Mouse (Mus musculus) kidney, embryonic 14.5 days (tissue): ENCODE data around the gene Slc24a3. TPM values are rescaled to one million over a fixed set of nuclear protein-coding genes. Genes with fewer than 3 reads are reported as not detected.

ENCODE experiments used
- ATAC-seq: fragments of 200-750 bp; cut with Nextera tagmentation; 2 replicates; pipeline ENCODE4 v1.8.0; 2017; ENCODE audit warnings: moderate number of reproducible peaks, mild to moderate bottlenecking, moderate TSS enrichment, moderate library complexity; ENCODE audit not compliant: low FRiP score, low TSS enrichment
- H3K27ac ChIP-seq: fragments of 300-500 bp; sonication (generic); 2 replicates; pipeline ENCODE4 v1.5.1; 2014; ENCODE audit warnings: low read depth, mild to moderate bottlenecking, low read length, moderate library complexity, mixed read lengths
- H3K27me3 ChIP-seq: fragments of 300-500 bp; sonication (generic); 2 replicates; pipeline ENCODE4 v1.6.1; 2014; ENCODE audit warnings: mild to moderate bottlenecking, low read length; ENCODE audit not compliant: control insufficient read depth, insufficient read depth
- H3K36me3 ChIP-seq: fragments of 300-500 bp; sonication (generic); 2 replicates; pipeline ENCODE4 v1.6.1; 2014; ENCODE audit warnings: low read length, mixed read lengths; ENCODE audit not compliant: control insufficient read depth, insufficient read depth
- H3K4me1 ChIP-seq: fragments of 300-500 bp; sonication (generic); 2 replicates; pipeline ENCODE4 v1.6.1; 2014; ENCODE audit warnings: low read length, mixed read lengths; ENCODE audit not compliant: control insufficient read depth, insufficient read depth
- H3K4me2 ChIP-seq: fragments of 300-500 bp; sonication (generic); replicated peaks from 2 replicates; pipeline ENCODE4 v1.6.1; 2014; ENCODE audit warnings: low read depth, mild to moderate bottlenecking, low read length
- H3K4me3 ChIP-seq: fragments of 300-500 bp; sonication (generic); 2 replicates; pipeline ENCODE4 v1.5.1; 2014; ENCODE audit warnings: mild to moderate bottlenecking, low read length
- H3K9ac ChIP-seq: fragments of 300-500 bp; sonication (generic); 2 replicates; pipeline ENCODE4 v1.6.1; 2014; ENCODE audit warnings: low read depth, mild to moderate bottlenecking, low read length, moderate library complexity
- H3K9me3 ChIP-seq: fragments of 300-500 bp; sonication (generic); 2 replicates; pipeline ENCODE4 v1.6.1; 2016; ENCODE audit warnings: low read length; ENCODE audit not compliant: control insufficient read depth
- WGBS: fragments of 180-500 bp; shearing (Covaris S2); extraction: QIAGEN DNeasy Blood & Tissue Kit; methylation state at CpG from one replicate; pipeline ENCODE4 v1.1.7; 2014; 5-methylcytosine and 5-hydroxymethylcytosine counted together
- polyA plus RNA-seq: library from polyadenylated mRNA; unstranded; fragments of >200 nt; fragmentation: Nextera tagmentation; extraction: Ambion mirVana; gene quantifications from 2 replicates; pipeline ENCODE4 v1.2.1, GENCODE M21; 2014

Slc24a3 gene
- polyA plus RNA-seq, 1 experiment from 2014 or later, result 2.4 TPM

DNA sequence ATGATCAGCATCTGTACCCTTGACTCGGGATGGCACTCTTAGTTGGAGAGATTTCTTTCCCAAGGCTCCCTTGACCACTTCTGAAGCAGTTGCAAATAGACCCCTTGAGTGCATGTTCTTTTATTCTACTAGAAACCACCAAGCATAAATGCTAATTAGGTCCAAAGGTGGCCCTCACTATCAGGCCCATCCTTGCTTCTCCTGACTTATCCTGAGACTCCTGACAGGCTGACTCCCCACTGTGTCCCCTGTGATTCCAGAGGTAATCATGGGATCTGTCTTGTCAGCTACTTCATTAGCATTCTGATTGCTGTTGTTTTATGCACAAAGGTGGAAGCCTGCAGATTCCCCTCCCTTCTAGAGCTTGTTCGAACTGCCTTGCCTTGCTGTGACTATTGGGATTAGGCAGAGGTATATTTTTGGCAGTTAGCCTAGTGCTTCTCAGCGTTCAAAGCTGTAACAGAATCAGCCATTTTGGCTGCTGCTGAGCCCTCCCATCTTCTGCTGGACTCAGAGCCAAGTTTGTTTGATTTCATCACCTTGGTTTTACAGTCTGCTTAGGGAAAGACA, 293.4 kb downstream of the Slc24a3 start:
- WGBS, result 68% methylated on average over 3 of the region's 3 CpGs
- H3K36me3 ChIP-seq, result no peaks in the 10 kb centered on the region
- no peaks in the 10 kb centered on the region for H3K9me3 ChIP-seq
- H3K4me3 ChIP-seq, result no peak overlapping the region
- no peak overlapping the region for H3K4me2 ChIP-seq
- no peak for ATAC-seq
- no peak overlapping the region for H3K9ac ChIP-seq
- no peak overlapping the region for H3K27ac ChIP-seq
- H3K27me3 ChIP-seq, result no peaks in the 10 kb centered on the region
- no peaks in the 10 kb centered on the region for H3K4me1 ChIP-seq

DNA sequence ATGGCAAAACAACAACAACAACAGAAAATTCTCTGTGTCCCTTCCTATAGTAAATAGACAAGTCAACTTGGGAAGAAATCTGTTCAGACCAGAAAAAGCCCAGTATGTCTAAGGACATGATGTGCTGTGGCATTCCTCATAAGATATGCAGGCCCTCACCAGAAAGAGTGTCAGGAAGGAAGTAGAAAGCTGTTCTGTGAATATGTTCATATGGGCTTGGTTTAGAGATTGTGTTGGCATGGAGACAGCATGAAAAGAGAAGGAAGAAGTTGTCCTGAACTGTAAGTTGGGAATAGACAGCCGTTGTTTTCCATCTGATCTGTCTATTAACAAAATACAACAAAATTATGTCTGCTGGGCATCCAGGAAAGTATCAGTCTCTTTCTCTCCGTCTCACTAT, 294.7 kb downstream of the Slc24a3 start:
- H3K27me3 ChIP-seq, result no peaks in the 10 kb centered on the region
- no peaks in the 10 kb centered on the region for H3K4me1 ChIP-seq
- H3K36me3 ChIP-seq, result no peaks in the 10 kb centered on the region
- H3K27ac ChIP-seq, result no peak overlapping the region
- no peak overlapping the region for H3K4me2 ChIP-seq
- WGBS, result 95% methylated on average over 2 of the region's 2 CpGs
- ATAC-seq, result no peak
- no peak overlapping the region for H3K4me3 ChIP-seq
- no peaks in the 10 kb centered on the region for H3K9me3 ChIP-seq
- no peak overlapping the region for H3K9ac ChIP-seq

GRCm38 (mm10) chr2:145468701-145469325, 301.3 kb downstream of the Slc24a3 start:
- no peaks in the 10 kb centered on the region for H3K27me3 ChIP-seq

GRCm38 (mm10) chr2:145477484-145477883, 309.9 kb downstream of the Slc24a3 start:
- Histone ChIP-seq H3K4me3 (no peak overlapping the region), H3K4me2 (no peak overlapping the region), H3K9me3 (no peaks in the 10 kb centered on the region), H3K27ac (no peak overlapping the region), H3K27me3 (no peaks in the 10 kb centered on the region), H3K9ac (no peak overlapping the region), H3K36me3 (no peaks in the 10 kb centered on the region), H3K4me1 (no peaks in the 10 kb centered on the region)
- 72% methylated on average over 2 of the region's 2 CpGs for WGBS
- no peak for ATAC-seq

More at GRCm38 (mm10) chr2:145468701-145469325, 301.3 kb downstream of the Slc24a3 start:
- H3K4me2 ChIP-seq, result no peak overlapping the region
- H3K27ac ChIP-seq, result no peak overlapping the region
- 88% methylated on average over 5 of the region's 5 CpGs for WGBS
- H3K36me3 ChIP-seq, result no peaks in the 10 kb centered on the region
- no peaks in the 10 kb centered on the region for H3K4me1 ChIP-seq
- H3K9ac ChIP-seq, result no peak overlapping the region
- H3K9me3 ChIP-seq, result no peaks in the 10 kb centered on the region
- no peak for ATAC-seq
- no peak overlapping the region for H3K4me3 ChIP-seq

GRCm38 (mm10) chr2:145479676-145480075, 312.1 kb downstream of the Slc24a3 start:
- WGBS, result 36% methylated on average over 2 of the region's 2 CpGs
- Histone ChIP-seq H3K27ac (no peak overlapping the region), H3K36me3 (no peaks in the 10 kb centered on the region), H3K4me2 (no peak overlapping the region), H3K9me3 (no peaks in the 10 kb centered on the region), H3K9ac (no peak overlapping the region), H3K4me1 (no peaks in the 10 kb centered on the region), H3K27me3 (no peaks in the 10 kb centered on the region), H3K4me3 (no peak overlapping the region)
- no peak for ATAC-seq

GRCm38 (mm10) chr2:145500231-145500630, 332.7 kb downstream of the Slc24a3 start:
- no peaks in the 10 kb centered on the region for H3K27me3 ChIP-seq
- no peak overlapping the region for H3K4me2 ChIP-seq
- no peak overlapping the region for H3K27ac ChIP-seq
- no peaks in the 10 kb centered on the region for H3K9me3 ChIP-seq
- ATAC-seq, result no peak
- no peaks in the 10 kb centered on the region for H3K4me1 ChIP-seq
- H3K36me3 ChIP-seq, result no peaks in the 10 kb centered on the region
- H3K4me3 ChIP-seq, result no peak overlapping the region
- H3K9ac ChIP-seq, result no peak overlapping the region

DNA sequence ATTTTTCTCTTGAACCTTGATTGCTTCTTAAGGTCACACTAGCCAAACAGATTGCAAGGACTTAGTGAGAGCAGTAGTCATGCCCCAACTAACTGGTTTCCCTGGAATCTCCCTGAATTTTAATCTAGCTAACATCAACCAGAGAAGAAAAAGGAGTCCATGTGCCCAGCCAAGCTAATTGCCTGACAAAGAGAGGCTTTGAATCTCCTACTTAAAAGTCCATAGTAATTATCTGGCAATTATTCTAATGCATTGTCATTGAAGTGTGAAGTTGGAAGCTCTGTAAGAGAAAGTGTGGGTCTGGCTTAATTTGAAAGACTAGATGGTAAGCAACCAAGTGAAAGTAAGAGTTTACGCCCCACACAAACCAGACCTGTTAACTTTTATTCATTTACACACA, 333.9 kb downstream of the Slc24a3 start:
- Histone ChIP-seq H3K4me2 (no peak overlapping the region), H3K9me3 (no peaks in the 10 kb centered on the region), H3K27ac (no peak overlapping the region), H3K4me3 (no peak overlapping the region), H3K9ac (no peak overlapping the region), H3K36me3 (no peaks in the 10 kb centered on the region), H3K27me3 (no peaks in the 10 kb centered on the region), H3K4me1 (no peaks in the 10 kb centered on the region)
- WGBS, result 82% methylated on average over 1 of the region's 1 CpGs
- no peak for ATAC-seq

GRCm38 (mm10) chr2:145507702-145508101, 340.1 kb downstream of the Slc24a3 start:
- H3K36me3 ChIP-seq, result no peaks in the 10 kb centered on the region
- H3K4me2 ChIP-seq, result no peak overlapping the region
- no peak for ATAC-seq
- H3K4me1 ChIP-seq, result no peaks in the 10 kb centered on the region
- H3K4me3 ChIP-seq, result no peak overlapping the region
- H3K9ac ChIP-seq, result no peak overlapping the region
- H3K9me3 ChIP-seq, result no peaks in the 10 kb centered on the region
- WGBS, result 88% methylated on average over 2 of the region's 2 CpGs
- H3K27ac ChIP-seq, result no peak overlapping the region
- no peaks in the 10 kb centered on the region for H3K27me3 ChIP-seq

GRCm38 (mm10) chr2:145510650-145511225, 343.2 kb downstream of the Slc24a3 start:
- H3K4me2 ChIP-seq, result no peak overlapping the region
- no peak overlapping the region for H3K27ac ChIP-seq
- H3K4me3 ChIP-seq, result no peak overlapping the region
- no peaks in the 10 kb centered on the region for H3K36me3 ChIP-seq
- no peaks in the 10 kb centered on the region for H3K4me1 ChIP-seq
- no peaks in the 10 kb centered on the region for H3K27me3 ChIP-seq
- no peak for ATAC-seq
- WGBS, result 85% methylated on average over 7 of the region's 7 CpGs
- H3K9me3 ChIP-seq, result no peaks in the 10 kb centered on the region
- no peak overlapping the region for H3K9ac ChIP-seq
